Mouse (Mus musculus) midbrain, postnatal 0 days (tissue): Measurements from ENCODE around the gene Tpst2. TPM values are rescaled to one million over a fixed set of nuclear protein-coding genes. Genes with fewer than 3 reads are reported as not detected.
A peak's percentile ranks its signal among the peaks of the same experiment; 100 is the strongest.

ENCODE experiments used
- ATAC-seq: fragments of 200-750 bp; cut with Nextera tagmentation; 2 replicates; pipeline ENCODE4 v1.8.0; 2017; ENCODE audit warnings: moderate number of reproducible peaks, mild to moderate bottlenecking, moderate TSS enrichment, moderate library complexity; ENCODE audit not compliant: low FRiP score
- DNase-seq: peaks from one replicate; pipeline ENCODE4 v3.0.0-alpha.2; 2015; ENCODE audit warnings: low spot score
- H3K27ac ChIP-seq: fragments of 300-500 bp; sonication (generic); 2 replicates; pipeline ENCODE4 v1.5.1; 2014; ENCODE audit warnings: low read depth, mild to moderate bottlenecking, low read length, mixed read lengths
- H3K27me3 ChIP-seq: fragments of 300-500 bp; sonication (generic); 2 replicates; pipeline ENCODE4 v1.6.1; 2014; ENCODE audit warnings: low read length, control low read depth, mixed read lengths; ENCODE audit not compliant: insufficient read depth
- H3K36me3 ChIP-seq: fragments of 300-500 bp; sonication (generic); 2 replicates; pipeline ENCODE4 v1.6.1; 2014; ENCODE audit warnings: low read length, control low read depth, mixed read lengths; ENCODE audit not compliant: insufficient read depth
- H3K4me1 ChIP-seq: fragments of 300-500 bp; sonication (generic); 2 replicates; pipeline ENCODE4 v1.6.1; 2014; ENCODE audit warnings: mild to moderate bottlenecking, control low read depth, antibody characterized with exemption, low read length, mixed read lengths; ENCODE audit not compliant: insufficient read depth
- H3K4me2 ChIP-seq: fragments of 300-500 bp; sonication (generic); 2 replicates; pipeline ENCODE4 v1.6.1; 2014; ENCODE audit warnings: low read depth, mild to moderate bottlenecking, low read length, mixed read lengths; ENCODE audit not compliant: poor library complexity, severe bottlenecking
- H3K4me3 ChIP-seq: fragments of 300-500 bp; sonication (generic); 2 replicates; pipeline ENCODE4 v1.5.1; 2014; ENCODE audit warnings: low read depth, mild to moderate bottlenecking, low read length, moderate library complexity
- H3K9ac ChIP-seq: fragments of 300-500 bp; sonication (generic); replicated peaks from 2 replicates; pipeline ENCODE4 v1.6.1; 2014; ENCODE audit warnings: mild to moderate bottlenecking, low read length, moderate library complexity, mixed read lengths; ENCODE audit not compliant: poor library complexity, severe bottlenecking
- H3K9me3 ChIP-seq: fragments of 300-500 bp; sonication (generic); 2 replicates; pipeline ENCODE4 v1.6.1; 2016; ENCODE audit warnings: low read length, control low read depth
- CTCF ChIP-seq: IDR thresholded peaks from 2 replicates; pipeline ENCODE4 v1.5.1; 2016; ENCODE audit warnings: antibody characterized with exemption, mild to moderate bottlenecking
- WGBS: fragments of 180-500 bp; shearing (Covaris S2); extraction: QIAGEN DNeasy Blood & Tissue Kit; methylation state at CpG from one replicate; pipeline ENCODE4 v1.1.7; 2014; 5-methylcytosine and 5-hydroxymethylcytosine counted together
- polyA plus RNA-seq: library from polyadenylated mRNA; unstranded; fragments of >200 nt; fragmentation: Nextera tagmentation; extraction: Ambion mirVana; gene quantifications from 2 replicates; pipeline ENCODE4 v1.2.1, GENCODE M21; 2015
- total RNA-seq: library from RNA; depleted of rRNA; stranded (reverse); fragments of >200 nt; gene quantifications from 2 replicates; pipeline ENCODE4 v1.2.3, GENCODE M21; 2014

Gene Tpst2
- total and polyA plus RNA-seq, 2 experiments from 2014 or later = 37.1 to 37.3 TPM

DNA sequence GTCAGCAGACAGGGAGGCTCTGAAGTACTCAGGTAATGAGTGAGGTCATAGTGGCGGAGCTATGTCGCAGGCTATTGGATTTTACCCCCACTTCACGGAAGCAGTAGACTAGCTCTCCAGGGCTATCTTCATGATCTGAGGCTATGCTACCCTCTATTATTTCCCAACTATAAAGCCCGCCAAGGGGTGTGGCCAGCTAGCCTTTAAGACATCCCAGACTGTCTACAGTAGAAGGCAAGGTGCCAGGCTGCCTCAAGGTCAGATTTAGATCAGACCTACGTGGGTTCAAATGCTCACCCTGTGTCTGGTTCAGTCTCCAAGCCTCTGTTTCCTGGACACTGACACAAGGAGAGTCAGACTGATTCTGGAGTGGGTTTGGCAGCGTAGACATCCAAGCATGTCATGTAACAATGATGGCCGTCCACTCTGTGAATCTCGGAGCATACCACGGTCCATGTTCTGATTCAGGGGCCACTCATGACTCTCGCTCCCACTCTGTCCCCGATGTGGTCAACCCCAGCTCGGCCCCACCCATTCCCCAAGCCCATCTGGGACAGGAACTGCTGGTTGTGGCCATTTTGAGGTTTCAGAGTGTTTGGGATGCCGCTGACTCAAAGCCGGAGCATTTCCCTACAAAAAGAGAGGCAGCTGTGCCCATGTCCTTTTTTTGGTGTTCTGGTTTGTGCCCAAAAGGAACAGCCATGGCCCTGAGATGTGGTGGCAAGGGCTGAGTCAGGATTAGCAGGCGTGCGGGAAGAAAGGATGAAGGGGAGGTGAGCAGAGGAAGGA is 16.4 kb upstream of the Tpst2 start:
- H3K27me3 ChIP-seq = no peaks in the 10 kb centered on the region
- no peak for TF ChIP-seq CTCF
- 92% methylated on average over 16 of the region's 16 CpGs for WGBS

DNA sequence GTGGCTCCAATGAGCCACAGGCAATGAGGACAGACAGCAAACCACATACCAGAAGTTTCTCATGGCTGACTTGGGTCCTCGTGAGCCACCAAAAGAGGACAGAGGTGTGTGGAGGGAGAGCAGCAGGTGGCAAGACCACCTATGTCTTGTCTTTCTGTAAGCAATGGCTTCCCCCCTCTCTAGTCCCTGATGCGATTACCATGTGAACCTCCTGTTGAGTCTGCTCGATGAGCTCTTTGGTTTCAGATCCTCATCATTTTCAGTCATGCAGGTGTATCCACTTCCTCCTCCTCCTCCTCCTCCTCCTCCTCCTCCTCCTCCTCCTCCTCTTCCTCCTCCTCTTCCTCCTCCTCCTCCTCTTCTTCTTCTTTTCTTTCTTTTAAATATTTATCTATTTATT is 15.7 kb upstream of the Tpst2 start:
- DNase-seq (no peak), ATAC-seq (no peak)
- WGBS = 83% methylated on average over 3 of the region's 3 CpGs
- H3K4me3 ChIP-seq = no peak overlapping the region
- no peak overlapping the region for H3K4me2 ChIP-seq
- no peak overlapping the region for H3K9ac ChIP-seq
- no peaks in the 10 kb centered on the region for H3K9me3 ChIP-seq
- no peak for TF ChIP-seq CTCF
- H3K4me1 ChIP-seq = no peaks in the 10 kb centered on the region
- H3K36me3 ChIP-seq = no peaks in the 10 kb centered on the region
- H3K27ac ChIP-seq = no peak overlapping the region
- no peaks in the 10 kb centered on the region for H3K27me3 ChIP-seq

More for the DNA sequence above, 16.4 kb upstream of the Tpst2 start:
- Histone ChIP-seq H3K9ac (no peak overlapping the region), H3K4me3 (no peak overlapping the region), H3K9me3 (no peaks in the 10 kb centered on the region), H3K4me2 (no peak overlapping the region), H3K27ac (no peak overlapping the region), H3K4me1 (no peaks in the 10 kb centered on the region), H3K36me3 (no peaks in the 10 kb centered on the region)
- DNase-seq (no peak), ATAC-seq (no peak)

DNA sequence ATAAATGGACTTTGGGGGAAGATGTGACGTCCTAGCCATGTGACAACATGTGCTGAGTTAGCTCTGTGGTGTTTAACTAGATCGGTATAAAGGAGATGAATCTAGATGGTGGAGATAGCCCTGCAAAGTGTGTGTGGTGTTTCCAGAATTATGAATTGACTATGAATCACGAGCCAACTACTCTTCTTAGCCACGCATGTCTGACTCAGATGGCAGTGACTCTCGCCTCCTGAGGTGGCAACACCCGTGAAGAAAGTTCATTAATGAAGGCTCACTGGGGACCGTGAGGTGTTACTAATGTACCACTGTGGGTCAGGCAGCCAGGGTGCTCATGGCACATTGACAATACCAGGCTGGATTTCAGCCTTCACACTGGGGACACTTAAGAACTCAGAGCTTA is 12.4 kb upstream of the Tpst2 start:
- Histone ChIP-seq H3K27me3 (no peaks in the 10 kb centered on the region; the same call in 1 of the 2 replicates), H3K4me2 (no peak overlapping the region), H3K36me3 (no peaks in the 10 kb centered on the region), H3K9ac (no peak overlapping the region), H3K9me3 (no peaks in the 10 kb centered on the region), H3K4me1 (no peaks in the 10 kb centered on the region), H3K27ac (no peak overlapping the region), H3K4me3 (no peak overlapping the region)
- DNase-seq (no peak), ATAC-seq (no peak)
- 90% methylated on average over 7 of the region's 7 CpGs for WGBS
- TF ChIP-seq CTCF = no peak

DNA sequence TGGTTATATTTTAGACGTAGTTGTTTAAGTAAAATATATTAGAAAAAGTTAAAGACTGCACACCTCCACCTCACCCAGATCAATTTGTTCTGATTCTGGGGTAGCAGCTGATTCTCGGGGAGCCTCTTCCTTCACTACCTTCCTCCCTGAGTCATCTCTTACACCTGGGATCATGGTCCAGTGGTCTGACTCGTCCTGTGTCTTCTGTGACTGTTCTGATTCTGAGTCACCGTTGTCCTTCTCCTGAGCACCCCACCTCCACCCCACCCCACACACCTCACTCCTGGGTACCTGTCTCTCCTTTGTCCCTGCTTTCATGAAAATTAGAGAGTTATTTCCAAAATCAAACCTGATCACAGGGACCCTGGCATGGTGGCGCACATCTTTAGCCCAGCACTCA is 11.4 kb upstream of the Tpst2 start:
- H3K4me2 ChIP-seq = no peak overlapping the region
- H3K27me3 ChIP-seq = no peaks in the 10 kb centered on the region; the same call in 1 of the 2 replicates
- H3K4me3 ChIP-seq = no peak overlapping the region
- no peak for DNase-seq
- no peaks in the 10 kb centered on the region for H3K4me1 ChIP-seq
- H3K9ac ChIP-seq = no peak overlapping the region
- no peaks in the 10 kb centered on the region for H3K36me3 ChIP-seq
- ATAC-seq = no peak
- WGBS = 85% methylated on average over 5 of the region's 5 CpGs
- TF ChIP-seq CTCF = no peak
- H3K9me3 ChIP-seq = no peaks in the 10 kb centered on the region
- H3K27ac ChIP-seq = no peak overlapping the region

DNA sequence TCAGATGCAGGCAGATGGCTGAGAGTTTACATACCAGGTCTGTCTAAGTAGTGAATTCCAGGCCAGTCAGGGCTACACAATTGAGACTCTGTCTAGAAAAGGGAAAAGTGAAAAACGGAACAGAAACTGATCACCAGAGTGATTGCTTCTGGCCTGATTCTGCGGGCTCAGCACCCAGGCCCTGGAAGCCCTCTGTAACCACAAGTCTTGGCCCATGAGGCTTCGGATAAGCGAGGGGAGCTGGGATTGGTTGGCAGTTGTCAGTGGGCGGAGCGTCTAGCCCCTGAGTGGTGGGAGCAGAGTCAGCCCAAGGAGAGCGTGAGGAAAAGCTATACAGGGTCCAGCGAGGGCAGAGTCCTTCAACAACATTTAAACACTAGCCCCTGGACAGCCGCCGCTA is 11.0 kb upstream of the Tpst2 start:
- ATAC-seq (no peak), DNase-seq (peak; percentile 36)
- Histone ChIP-seq H3K4me1 (no peaks in the 10 kb centered on the region), H3K36me3 (no peaks in the 10 kb centered on the region), H3K27me3 (no peaks in the 10 kb centered on the region; the same call in 1 of the 2 replicates), H3K9me3 (no peaks in the 10 kb centered on the region), H3K4me3 (no peak overlapping the region), H3K27ac (no peak overlapping the region), H3K4me2 (no peak overlapping the region), H3K9ac (no peak overlapping the region)
- no peak for TF ChIP-seq CTCF
- 14% methylated on average over 10 of the region's 10 CpGs for WGBS

DNA sequence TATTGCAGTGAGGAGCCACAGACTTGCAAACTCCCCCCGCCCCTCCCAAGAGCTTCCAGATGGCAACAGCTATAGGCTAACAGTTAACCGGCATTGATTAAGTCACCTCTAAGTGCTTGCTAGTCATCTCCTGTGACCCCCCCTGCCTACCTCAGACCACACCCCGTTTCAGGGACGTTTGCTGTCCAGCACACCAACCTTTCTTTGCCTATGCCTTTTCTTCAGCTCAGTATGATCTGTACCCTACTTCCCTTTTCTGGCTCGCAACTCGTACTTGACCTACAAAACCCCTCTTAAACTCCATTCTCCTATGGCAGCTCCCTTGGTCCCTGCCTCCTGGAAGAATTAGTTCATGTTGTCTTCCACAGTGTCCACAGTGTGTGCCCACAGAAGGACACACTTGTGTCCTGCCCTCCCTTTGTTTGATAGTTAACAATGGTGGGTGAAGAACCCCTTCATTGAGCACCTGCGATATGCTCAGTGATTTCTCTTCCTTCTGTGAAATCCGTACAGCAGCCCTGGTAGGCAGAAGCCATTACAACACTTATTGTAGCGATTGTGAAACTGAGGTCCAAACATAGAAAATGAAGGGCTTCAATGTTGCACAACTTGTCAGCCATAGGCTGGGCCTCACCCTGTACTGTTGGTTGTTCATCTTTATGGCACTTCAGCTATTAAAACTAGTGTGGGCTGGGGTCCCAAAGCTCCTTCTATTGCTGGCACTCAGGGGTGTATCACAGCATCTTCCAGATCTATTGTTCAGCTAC is 10.3 kb upstream of the Tpst2 start:
- TF ChIP-seq CTCF = no peak
- Histone ChIP-seq H3K9ac (no peak overlapping the region), H3K9me3 (no peaks in the 10 kb centered on the region), H3K27ac (no peak overlapping the region), H3K4me1 (no peaks in the 10 kb centered on the region; the same call in 1 of the 2 replicates), H3K27me3 (no peaks in the 10 kb centered on the region; the same call in 1 of the 2 replicates), H3K4me2 (no peak overlapping the region), H3K36me3 (no peaks in the 10 kb centered on the region), H3K4me3 (no peak overlapping the region)
- ATAC-seq = no peak
- 64% methylated on average over 9 of the region's 9 CpGs for WGBS
- DNase-seq = no peak
